Mouse (Mus musculus): ENCODE measurements at regions not wholly inside any gene's neighbourhood (a gene's known extent, or its start where the extent isn't known, plus 50 kb on each side); places are given as distances from the start of the nearest gene placed in this dataset.
A peak's percentile ranks its signal among the peaks of the same experiment; 100 is the strongest.

- H3K27me3 ChIP-seq (ENCODE audit: control insufficient read depth, insufficient read depth, low read length): no peaks in the 10 kb centered on the region
- no peaks in the 10 kb centered on the region for H3K36me3 ChIP-seq (ENCODE audit: control insufficient read depth, insufficient read depth, low read length)
- peak; percentile 99 for DNase-seq (ENCODE audit: extremely low read depth, low read depth, low spot score)
- peak overlapping the region; percentile 81 for H3K9ac ChIP-seq (ENCODE audit: low read depth, low read length)
- peak overlapping the region; percentile 100 for H3K27ac ChIP-seq (replicated peaks; ENCODE audit: insufficient read depth, low read depth, low read length)
- H3K4me3 ChIP-seq (ENCODE audit: insufficient read depth, low read depth, low read length): peak overlapping the region; percentile 57
- 10% methylated on average over 9 of the region's 9 CpGs for WGBS
- TF ChIP-seq POLR2A (IDR thresholded peaks at IDR 0.05; ENCODE audit: extremely low read depth, insufficient read depth, low read length) (no peak), CTCF (IDR thresholded peaks at IDR 0.05; ENCODE audit: low read depth, low read length) (no peak)
- peaks cover 12% of the 10 kb centered on the region for H3K4me1 ChIP-seq (ENCODE audit: control insufficient read depth, insufficient read depth, low read length)
- H3K79me2 ChIP-seq (ENCODE audit: control insufficient read depth, insufficient read depth, low read length): no peaks in the 10 kb centered on the region
These were observed 142.9 kb upstream of the Plekha5 start for GRCm38 (mm10) chr6:140280817-140281475.

GRCm38 (mm10) chr6:140279736-140280370 lies 144.0 kb upstream of the Plekha5 start:
- DNase-seq (ENCODE audit: extremely low read depth, low read depth, low spot score): peak; percentile 93
- Histone ChIP-seq H3K4me1 (ENCODE audit: control insufficient read depth, insufficient read depth, low read length) (peaks cover 12% of the 10 kb centered on the region), H3K9ac (ENCODE audit: low read depth, low read length) (peak overlapping the region; percentile 33), H3K36me3 (ENCODE audit: control insufficient read depth, insufficient read depth, low read length) (no peaks in the 10 kb centered on the region), H3K4me3 (ENCODE audit: insufficient read depth, low read depth, low read length) (no peak overlapping the region), H3K79me2 (ENCODE audit: control insufficient read depth, insufficient read depth, low read length) (no peaks in the 10 kb centered on the region), H3K27ac (replicated peaks; ENCODE audit: insufficient read depth, low read depth, low read length) (peak overlapping the region; percentile 93), H3K27me3 (ENCODE audit: control insufficient read depth, insufficient read depth, low read length) (no peaks in the 10 kb centered on the region)
- TF ChIP-seq CTCF (IDR thresholded peaks at IDR 0.05; ENCODE audit: low read depth, low read length): no peak
- no peak for TF ChIP-seq POLR2A (IDR thresholded peaks at IDR 0.05; ENCODE audit: extremely low read depth, insufficient read depth, low read length)
- WGBS: 18% methylated on average over 8 of the region's 8 CpGs

GRCm38 (mm10) chr6:140278750-140279149 lies 145.1 kb upstream of the Plekha5 start:
- no peak for TF ChIP-seq CTCF (IDR thresholded peaks at IDR 0.05; ENCODE audit: low read depth, low read length)
- no peak for TF ChIP-seq POLR2A (IDR thresholded peaks at IDR 0.05; ENCODE audit: extremely low read depth, insufficient read depth, low read length)
- WGBS: 85% methylated on average over 5 of the region's 5 CpGs
- DNase-seq (ENCODE audit: extremely low read depth, low read depth, low spot score): no peak

GRCm38 (mm10) chr6:140270592-140270991 lies 153.3 kb upstream of the Plekha5 start:
- no peaks in the 10 kb centered on the region for H3K4me1 ChIP-seq (ENCODE audit: control insufficient read depth, insufficient read depth, low read length)
- TF ChIP-seq CTCF (IDR thresholded peaks at IDR 0.05; ENCODE audit: low read depth, low read length): no peak
- no peak for TF ChIP-seq POLR2A (IDR thresholded peaks at IDR 0.05; ENCODE audit: extremely low read depth, insufficient read depth, low read length)
- H3K9ac ChIP-seq (ENCODE audit: low read depth, low read length): no peak overlapping the region
- no peak overlapping the region for H3K4me3 ChIP-seq (ENCODE audit: insufficient read depth, low read depth, low read length)
- no peaks in the 10 kb centered on the region for H3K36me3 ChIP-seq (ENCODE audit: control insufficient read depth, insufficient read depth, low read length)
- H3K79me2 ChIP-seq (ENCODE audit: control insufficient read depth, insufficient read depth, low read length): no peaks in the 10 kb centered on the region
- 92% methylated on average over 6 of the region's 6 CpGs for WGBS
- no peak for DNase-seq (ENCODE audit: extremely low read depth, low read depth, low spot score)
- no peak overlapping the region for H3K27ac ChIP-seq (replicated peaks; ENCODE audit: insufficient read depth, low read depth, low read length)
- no peaks in the 10 kb centered on the region for H3K27me3 ChIP-seq (ENCODE audit: control insufficient read depth, insufficient read depth, low read length)

More at GRCm38 (mm10) chr6:140278750-140279149, 145.1 kb upstream of the Plekha5 start:
- Histone ChIP-seq H3K27ac (replicated peaks; ENCODE audit: insufficient read depth, low read depth, low read length) (0 out of 2 replicates have a peak overlapping the region, but pooled peaks have one; percentile 12), H3K36me3 (ENCODE audit: control insufficient read depth, insufficient read depth, low read length) (no peaks in the 10 kb centered on the region), H3K4me1 (ENCODE audit: control insufficient read depth, insufficient read depth, low read length) (peaks cover 12% of the 10 kb centered on the region), H3K79me2 (ENCODE audit: control insufficient read depth, insufficient read depth, low read length) (no peaks in the 10 kb centered on the region), H3K9ac (ENCODE audit: low read depth, low read length) (no peak overlapping the region), H3K4me3 (ENCODE audit: insufficient read depth, low read depth, low read length) (no peak overlapping the region), H3K27me3 (ENCODE audit: control insufficient read depth, insufficient read depth, low read length) (no peaks in the 10 kb centered on the region)

- Histone ChIP-seq H3K79me2 (ENCODE audit: control insufficient read depth, insufficient read depth, low read length) (no peaks in the 10 kb centered on the region), H3K9ac (ENCODE audit: low read depth, low read length) (no peak overlapping the region), H3K36me3 (ENCODE audit: control insufficient read depth, insufficient read depth, low read length) (no peaks in the 10 kb centered on the region), H3K4me1 (ENCODE audit: control insufficient read depth, insufficient read depth, low read length) (peaks cover 8% of the 10 kb centered on the region), H3K27me3 (ENCODE audit: control insufficient read depth, insufficient read depth, low read length) (no peaks in the 10 kb centered on the region), H3K27ac (replicated peaks; ENCODE audit: insufficient read depth, low read depth, low read length) (no peak overlapping the region), H3K4me3 (ENCODE audit: insufficient read depth, low read depth, low read length) (no peak overlapping the region)
- no peak for DNase-seq (ENCODE audit: extremely low read depth, low read depth, low spot score)
- WGBS: 65% methylated on average over 11 of the region's 11 CpGs
- TF ChIP-seq POLR2A (IDR thresholded peaks at IDR 0.05; ENCODE audit: extremely low read depth, insufficient read depth, low read length) (no peak), CTCF (IDR thresholded peaks at IDR 0.05; ENCODE audit: low read depth, low read length) (no peak)
These were observed 155.4 kb upstream of the Plekha5 start for GRCm38 (mm10) chr6:140268315-140269070.
